Mouse (Mus musculus): Measurements from ENCODE around the gene Tmod1.

- TF ChIP-seq POLR2A (IDR thresholded peaks at IDR 0.05; ENCODE audit: low read depth, low read length) (no peak), CTCF (IDR thresholded peaks at IDR 0.05; ENCODE audit: extremely low read depth, insufficient read depth, insufficient read length, insufficient replicate concordance) (no peak)
These were observed 10.0 kb upstream of the Tmod1 start for GRCm38 (mm10) chr4:46028781-46029180.

Data from spleen, adult 2 months (tissue).